Mouse (Mus musculus) CH12.LX (cell line): ENCODE measurements around the gene Psmd1. TPM values are rescaled to one million over a fixed set of nuclear protein-coding genes. Genes with fewer than 3 reads are reported as not detected.
"Not testable (repeated sequence)": the region's sequence is repeated elsewhere in the genome, so short reads cannot be mapped to it uniquely, and the experiment has no call there.

Experiments used
- DNase-seq: peaks from one replicate; pipeline ENCODE4 v3.0.0-alpha.2; 2013; ENCODE audit errors: extremely low read depth
- H3K27ac ChIP-seq: 2 replicates; pipeline ENCODE4 v1.5.1; 2012; ENCODE audit warnings: low read depth, mild to moderate bottlenecking, control low read depth, moderate library complexity; ENCODE audit not compliant: insufficient read depth
- H3K27me3 ChIP-seq: replicated peaks from 2 replicates; pipeline ENCODE3; 2012; ENCODE audit warnings: inconsistent platforms
- H3K36me3 ChIP-seq, 2 experiments: replicated peaks in 1 of 2; 2 replicates each; pipeline versions ENCODE3 to v1.6.1; 2012; ENCODE audit warnings: inconsistent platforms in 1 of 2, low read length in 1 of 2, mild to moderate bottlenecking in 1 of 2, mixed read lengths in 1 of 2, moderate library complexity in 1 of 2; ENCODE audit not compliant: control insufficient read depth in 1 of 2, insufficient read depth in 1 of 2
- H3K4me1 ChIP-seq, 2 experiments: 2 replicates each; pipeline ENCODE4 v1.6.1; 2012; ENCODE audit warnings: inconsistent platforms in 1 of 2, moderate library complexity in 1 of 2; ENCODE audit not compliant: insufficient read depth in 2 of 2, control insufficient read depth in 1 of 2
- H3K4me2 ChIP-seq: 2 replicates; pipeline ENCODE4 v1.6.1; 2012; ENCODE audit warnings: low read depth, mild to moderate bottlenecking, control low read depth; ENCODE audit not compliant: poor library complexity, insufficient read depth, severe bottlenecking
- H3K4me3 ChIP-seq, 3 experiments: fragments of 150-350 bp in 1 of 3; sonication (generic) in 1 of 3; replicated peaks in 1 of 3; 2 replicates each; pipeline versions ENCODE3 to v1.5.1; 2011 to 2012; ENCODE audit warnings: low read depth in 2 of 3, low read length in 2 of 3, mild to moderate bottlenecking in 2 of 3, moderate library complexity in 2 of 3, control low read depth in 1 of 3, improper control_type of control experiment in 1 of 3, inconsistent platforms in 1 of 3, mixed read lengths in 1 of 3; ENCODE audit not compliant: poor library complexity in 1 of 3
- H3K79me2 ChIP-seq: replicated peaks from 2 replicates; pipeline ENCODE4 v1.6.1; 2012; ENCODE audit warnings: mild to moderate bottlenecking, moderate library complexity; ENCODE audit not compliant: control insufficient read depth, poor library complexity, insufficient read depth, severe bottlenecking; ENCODE audit errors: extremely low read depth
- H3K9ac ChIP-seq: 2 replicates; pipeline ENCODE4 v1.6.1; 2012; ENCODE audit warnings: low read depth, mild to moderate bottlenecking, control low read depth, moderate library complexity; ENCODE audit not compliant: insufficient read depth
- H3K9me3 ChIP-seq: replicated peaks from 2 replicates; pipeline ENCODE3; 2012; ENCODE audit warnings: low read length, inconsistent platforms, mixed read lengths
- BHLHE40 ChIP-seq: IDR thresholded peaks from 2 replicates; pipeline ENCODE4 v1.6.1; 2011; ENCODE audit warnings: mild to moderate bottlenecking, low read depth, low read length, improper control_type of control experiment
- CHD1 ChIP-seq: IDR thresholded peaks from 2 replicates; pipeline ENCODE4 v1.6.1; 2012; ENCODE audit warnings: low read depth, low read length, improper control_type of control experiment, inconsistent platforms
- CTCF ChIP-seq, 2 experiments: IDR thresholded peaks in 1 of 2; conservative IDR thresholded peaks in 1 of 2; 2 replicates each; pipeline ENCODE4 v1.5.1; 2011 to 2012; ENCODE audit warnings: low read depth in 2 of 2, low read length in 2 of 2, improper control_type of control experiment in 1 of 2, inconsistent platforms in 1 of 2, mild to moderate bottlenecking in 1 of 2, moderate library complexity in 1 of 2
- E2F4 ChIP-seq: IDR thresholded peaks from 2 replicates; pipeline ENCODE4 v1.6.1; 2011; ENCODE audit warnings: low read depth, low read length, improper control_type of control experiment; ENCODE audit not compliant: insufficient replicate concordance
- ETS1 ChIP-seq: conservative IDR thresholded peaks from 2 replicates; pipeline ENCODE4 v1.6.1; 2012; ENCODE audit warnings: low read depth, mild to moderate bottlenecking, inconsistent platforms, low read length, improper control_type of control experiment, moderate library complexity
- GABPA ChIP-seq: IDR thresholded peaks from 2 replicates; pipeline ENCODE4 v1.6.1; 2012; ENCODE audit warnings: low read depth, low read length, improper control_type of control experiment, inconsistent platforms; ENCODE audit not compliant: insufficient replicate concordance
- HCFC1 ChIP-seq: IDR thresholded peaks from 2 replicates; pipeline ENCODE4 v1.6.1; 2012; ENCODE audit warnings: low read depth, mild to moderate bottlenecking, inconsistent platforms, low read length, improper control_type of control experiment
- KAT2A ChIP-seq: IDR thresholded peaks from 2 replicates; pipeline ENCODE4 v1.6.1; 2012; ENCODE audit warnings: low read length, improper control_type of control experiment, inconsistent platforms; ENCODE audit not compliant: insufficient replicate concordance
- MAFK ChIP-seq: IDR thresholded peaks from 2 replicates; pipeline ENCODE4 v1.6.1; 2011; ENCODE audit warnings: low read length, improper control_type of control experiment; ENCODE audit not compliant: insufficient replicate concordance
- MAX ChIP-seq: IDR thresholded peaks from 2 replicates; pipeline ENCODE4 v1.6.1; 2011; ENCODE audit warnings: low read length, improper control_type of control experiment
- MAZ ChIP-seq: IDR thresholded peaks from 2 replicates; pipeline ENCODE4 v1.6.1; 2012; ENCODE audit warnings: low read depth, mild to moderate bottlenecking, inconsistent platforms, low read length, improper control_type of control experiment, moderate library complexity
- MXI1 ChIP-seq: IDR thresholded peaks from 2 replicates; pipeline ENCODE4 v1.6.1; 2011; ENCODE audit warnings: mild to moderate bottlenecking, low read depth, low read length, improper control_type of control experiment
- MYC ChIP-seq: IDR thresholded peaks from 2 replicates; pipeline ENCODE4 v1.6.1; 2011; ENCODE audit warnings: low read depth, mild to moderate bottlenecking, improper control_type of control experiment, low read length
- NELFE ChIP-seq: IDR thresholded peaks from 2 replicates; pipeline ENCODE4 v1.6.1; 2011; ENCODE audit warnings: low read depth, low read length, improper control_type of control experiment
- POLR2A ChIP-seq: IDR thresholded peaks from 2 replicates; pipeline ENCODE4 v1.6.1; 2011; ENCODE audit warnings: low read depth, mild to moderate bottlenecking, improper control_type of control experiment, low read length
- POLR2AphosphoS2 ChIP-seq: IDR thresholded peaks from 2 replicates; pipeline ENCODE4 v1.6.1; 2011; ENCODE audit warnings: low read depth, low read length, improper control_type of control experiment
- RCOR1 ChIP-seq: conservative IDR thresholded peaks from 2 replicates; pipeline ENCODE4 v1.6.1; 2012; ENCODE audit warnings: low read depth, mild to moderate bottlenecking, inconsistent platforms, low read length, improper control_type of control experiment
- SIN3A ChIP-seq: IDR thresholded peaks from 2 replicates; pipeline ENCODE4 v1.6.1; 2012; ENCODE audit warnings: low read length, improper control_type of control experiment, inconsistent platforms
- SMC3 ChIP-seq: IDR thresholded peaks from 2 replicates; pipeline ENCODE4 v1.6.1; 2011; ENCODE audit warnings: low read depth, low read length, improper control_type of control experiment
- TBP ChIP-seq: conservative IDR thresholded peaks from 2 replicates; pipeline ENCODE4 v1.6.1; 2011; ENCODE audit warnings: low read depth, low read length, improper control_type of control experiment
- TCF12 ChIP-seq: IDR thresholded peaks from 2 replicates; pipeline ENCODE4 v1.6.1; 2014; ENCODE audit warnings: low read depth, mild to moderate bottlenecking, inconsistent platforms, low read length, improper control_type of control experiment
- UBTF ChIP-seq: IDR thresholded peaks from 2 replicates; pipeline ENCODE4 v1.6.1; 2012; ENCODE audit warnings: low read depth, mild to moderate bottlenecking, inconsistent platforms, low read length, improper control_type of control experiment, moderate library complexity
- USF2 ChIP-seq: conservative IDR thresholded peaks from 2 replicates; pipeline ENCODE4 v1.6.1; 2011; ENCODE audit warnings: low read depth, low read length, improper control_type of control experiment
- ZKSCAN1 ChIP-seq: IDR thresholded peaks from 2 replicates; pipeline ENCODE4 v1.6.1; 2012; ENCODE audit warnings: low read depth, inconsistent platforms, low read length, improper control_type of control experiment, borderline replicate concordance
- ZMIZ1 ChIP-seq: IDR thresholded peaks from 2 replicates; pipeline ENCODE4 v1.6.1; 2012; ENCODE audit warnings: low read depth, mild to moderate bottlenecking, inconsistent platforms, low read length, improper control_type of control experiment
- ZNF384 ChIP-seq: IDR thresholded peaks from 2 replicates; pipeline ENCODE4 v1.6.1; 2012; ENCODE audit warnings: low read depth, low read length, improper control_type of control experiment, inconsistent platforms
- dilution Hi-C: fragments of 300-500 bp; cut with MboI; formaldehyde crosslinking; loops from 2 replicates; pipeline ENCODE4 v1.14.3; 2020; ENCODE audit warnings: low sequenced_read_pairs; ENCODE audit not compliant: extremely low pct_unique_long_range_greater_than_20kb, extremely low pct_ligation_motif_present
- in situ Hi-C: fragments of 300-500 bp; cut with MboI; formaldehyde crosslinking; loops from 3 replicates; pipeline ENCODE4 v1.14.3; 2019; ENCODE audit warnings: low sequenced_read_pairs, low pct_ligation_motif_present, low pct_unique_long_range_greater_than_20kb, mixed read lengths
- polyA plus RNA-seq: library from polyadenylated mRNA; unstranded; fragments of >175 nt; gene quantifications from 2 replicates; pipeline ENCODE4 v1.2.1, GENCODE M21; 2012; ENCODE audit warnings: low read depth; ENCODE audit not compliant: insufficient read length
- total RNA-seq, 2 experiments: library from RNA; depleted of rRNA; stranded (reverse); fragments of 300-350 nt in 1 of 2; fragments of >200 nt in 1 of 2; gene quantifications; 2 replicates each; pipeline ENCODE4 v1.2.3; 2012 to 2014

Gene Psmd1
- total RNA-seq (2012; rRNA removed): 87.6 and 129 TPM in 2 replicates
- total RNA-seq (2014; rRNA removed): 134 and 156 TPM in 2 replicates
- polyA plus RNA-seq: 191 and 196 TPM in 2 replicates

DNA sequence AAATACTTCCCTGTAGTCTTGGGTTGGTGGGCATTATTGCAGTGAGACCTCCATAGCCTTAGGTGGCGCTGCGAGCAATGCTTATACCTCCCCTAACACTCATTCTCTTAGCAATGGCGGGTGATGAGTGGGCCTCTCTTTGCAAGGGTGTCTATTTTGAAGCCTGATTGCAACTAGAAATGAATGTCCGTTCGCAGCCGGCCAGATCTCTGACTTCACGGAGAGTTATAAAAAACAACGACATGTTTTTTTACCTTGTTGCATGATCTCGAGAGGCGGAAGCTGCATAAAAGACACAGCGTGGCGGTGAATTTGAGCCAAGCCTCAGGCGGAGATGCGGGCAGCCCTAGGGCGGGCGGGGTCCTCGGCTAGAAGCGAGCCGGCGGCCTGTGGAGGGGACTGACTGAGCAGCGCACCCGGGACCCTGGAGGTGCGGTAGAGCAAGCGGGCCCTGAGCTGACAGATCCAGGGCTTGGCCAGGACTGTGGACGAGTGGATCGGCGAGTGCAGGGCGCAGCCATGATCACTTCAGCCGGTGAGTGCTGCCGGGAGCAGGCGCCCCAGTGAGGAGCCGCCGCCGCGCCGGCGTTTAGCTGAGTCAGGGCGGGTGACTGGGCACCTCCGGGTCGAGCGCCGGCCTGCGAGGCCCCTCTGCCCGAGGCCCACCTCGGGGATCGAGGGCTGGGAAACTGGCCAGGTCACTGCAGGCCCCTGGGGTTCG lies at the start of gene Psmd1:
Psmd1 (plus strand) TSS at position 117 of the 721 bp plus-strand sequence.
- in situ Hi-C loops: no loop called here
- H3K36me3 ChIP-seq: peaks cover 0 to 16% of the 10 kb centered on the region in 2 experiments
- peak; percentile 96 for DNase-seq
- H3K27me3 ChIP-seq: no peaks in the 10 kb centered on the region
- peak within 1 kb of the TSS; percentile 81 to 99 (median 87) for H3K4me3 ChIP-seq
- TF ChIP-seq POLR2AphosphoS2 (no peak), MYC (no peak; the same call in 1 of the 2 replicates), MAX (peak; percentile 100), MXI1 (peak; percentile 21), MAFK (0 out of 2 replicates have a peak, but pooled peaks have one; percentile 70), CHD1 (no peak), UBTF (peak; percentile 81; the same call in 1 of the 2 replicates), SIN3A (peak; percentile 74), BHLHE40 (no peak), ETS1 (no peak), NELFE (peak; percentile 75), TCF12 (peak; percentile 56; the same call in 1 of the 2 replicates), TBP (peak; percentile 68; the same call in 1 of the 2 replicates), E2F4 (no peak), RCOR1 (0 out of 2 replicates have a peak, but pooled peaks have one; percentile 31), ZKSCAN1 (no peak), USF2 (no peak), KAT2A (peak; percentile 84; the same call in 1 of the 2 replicates), MAZ (peak; percentile 56; the same call in 1 of the 2 replicates), CTCF (conservative IDR thresholded peaks at IDR 0.05 in 1 of 2, IDR thresholded peaks at IDR 0.05 in 1 of 2; ENCODE audit: low read depth in 2 of 2, low read length in 2 of 2) (peak; percentile 81 to 86), GABPA (peak; percentile 87), ZMIZ1 (no peak), HCFC1 (peak; percentile 89), ZNF384 (no peak), POLR2A (peak; percentile 77), SMC3 (no peak)
- peak within 1 kb of the TSS; percentile 88 for H3K4me2 ChIP-seq
- H3K79me2 ChIP-seq: peaks cover 40% of the 10 kb centered on the region
- H3K27ac ChIP-seq: peak within 1 kb of the TSS; percentile 13; the same call in 1 of the 2 replicates
- peaks cover 2% of the 10 kb centered on the region for H3K9me3 ChIP-seq
- H3K9ac ChIP-seq: peak within 1 kb of the TSS; percentile 82
- peaks cover 8 to 28% of the 10 kb centered on the region in 2 experiments; a peak in 3 of 4 replicates for H3K4me1 ChIP-seq
- dilution Hi-C loops: no loop called here

DNA sequence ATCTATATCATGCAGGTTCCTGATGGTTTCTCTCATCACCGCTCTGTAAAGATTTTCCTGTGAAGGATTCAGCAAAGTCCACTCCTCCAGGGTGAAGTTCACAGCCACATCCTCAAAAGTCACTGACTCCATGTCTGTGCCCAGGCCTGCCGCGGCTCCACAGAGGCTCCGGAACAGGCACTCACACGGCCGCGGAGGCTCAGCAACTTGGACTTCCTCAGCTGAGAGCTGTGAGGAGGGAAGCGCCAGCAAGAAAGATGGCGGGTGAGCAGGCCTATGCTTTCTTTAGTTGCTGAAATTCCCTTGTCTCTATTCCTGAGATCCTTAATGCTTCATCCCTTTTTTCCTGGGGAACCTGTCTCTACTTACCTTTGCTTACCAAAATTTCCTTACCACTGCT lies 48.4 kb upstream of the Psmd1 start:
- H3K9me3 ChIP-seq, H3K36me3 ChIP-seq, H3K4me2 ChIP-seq, H3K27ac ChIP-seq, DNase-seq, H3K9ac ChIP-seq, dilution Hi-C loops, H3K79me2 ChIP-seq, in situ Hi-C loops, H3K27me3 ChIP-seq, H3K4me3 ChIP-seq: not testable (repeated sequence)
- H3K4me1 ChIP-seq: peaks cover 4 to 11% of the 10 kb centered on the region in 2 experiments
